Mouse (Mus musculus) splenic B cell, adult 2 months (primary cell): Measurements from ENCODE around the gene Vrk2.

Source experiments
- DNase-seq: peaks from one replicate; pipeline ENCODE4 v3.0.0-alpha.2; 2011; ENCODE audit warnings: low read depth, low spot score
- H3K27me3 ChIP-seq: 2 replicates; pipeline ENCODE4 v1.6.1; 2012; ENCODE audit warnings: mild to moderate bottlenecking, low read length, moderate library complexity, mixed read lengths; ENCODE audit not compliant: control insufficient read depth, poor library complexity, insufficient read depth, severe bottlenecking
- H3K36me3 ChIP-seq: 2 replicates; pipeline ENCODE4 v1.6.1; 2012; ENCODE audit warnings: mild to moderate bottlenecking, low read length, moderate library complexity, mixed read lengths; ENCODE audit not compliant: control insufficient read depth, poor library complexity, insufficient read depth, severe bottlenecking

The Vrk2 gene

DNA sequence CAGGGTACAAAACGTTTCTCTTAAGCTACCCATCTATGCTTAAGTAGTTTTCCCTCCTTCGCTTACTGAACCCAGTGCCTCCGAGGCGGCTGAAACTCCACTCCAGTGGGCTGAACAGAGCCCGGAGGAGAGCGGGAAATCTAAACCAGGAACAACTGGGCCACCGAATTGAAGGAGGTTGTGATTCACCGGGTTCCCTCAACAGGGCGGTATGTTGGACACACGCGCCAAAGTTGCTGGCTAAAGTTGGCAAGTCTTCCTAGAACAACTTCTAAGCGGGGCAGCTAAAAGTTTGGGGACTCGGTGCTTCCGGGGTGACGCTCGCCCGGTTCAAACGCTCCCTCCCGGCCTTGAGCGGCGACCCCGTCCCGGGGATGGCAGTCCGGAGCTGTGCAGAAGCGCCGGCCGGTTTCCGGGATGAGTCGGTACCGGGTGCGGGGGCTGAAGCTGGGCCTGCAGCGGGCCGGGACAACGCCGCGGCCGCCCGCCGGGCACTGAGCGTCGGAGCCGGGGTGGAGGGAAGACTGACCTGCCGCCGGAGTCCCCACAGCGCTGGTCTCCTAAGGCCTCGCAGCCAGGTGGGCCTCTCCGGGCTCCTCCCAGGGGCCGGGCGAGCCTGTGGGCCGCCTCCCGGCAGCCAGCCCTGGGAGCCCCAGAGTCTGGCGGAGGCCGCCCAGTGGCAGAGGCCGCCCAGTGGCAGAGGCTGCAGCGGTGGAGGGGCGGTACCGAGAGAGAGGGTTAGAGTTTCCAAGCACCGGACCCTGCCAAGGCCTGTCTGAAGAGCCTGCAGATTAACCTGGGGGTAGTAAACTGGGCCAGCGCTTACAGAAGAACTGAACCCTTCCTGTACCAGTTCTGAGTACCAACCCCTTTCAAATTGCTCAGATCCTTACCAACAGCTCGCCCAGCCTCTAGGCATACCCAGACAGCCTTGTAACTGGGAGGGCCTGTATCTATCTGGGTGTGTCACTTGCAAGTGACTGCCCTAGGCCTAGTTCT lies at the start of gene Vrk2, which contains the start of gene Gm6899:
Gene Vrk2 (minus strand): TSS at position 939 of the 999 bp plus-strand sequence.
Gene Gm6899 (plus strand): TSS at position 181 of the 999 bp plus-strand sequence.
- Histone ChIP-seq H3K27me3 (no peaks in the 10 kb centered on the region), H3K36me3 (no peaks in the 10 kb centered on the region)
- peak; percentile 83 for DNase-seq

DNA sequence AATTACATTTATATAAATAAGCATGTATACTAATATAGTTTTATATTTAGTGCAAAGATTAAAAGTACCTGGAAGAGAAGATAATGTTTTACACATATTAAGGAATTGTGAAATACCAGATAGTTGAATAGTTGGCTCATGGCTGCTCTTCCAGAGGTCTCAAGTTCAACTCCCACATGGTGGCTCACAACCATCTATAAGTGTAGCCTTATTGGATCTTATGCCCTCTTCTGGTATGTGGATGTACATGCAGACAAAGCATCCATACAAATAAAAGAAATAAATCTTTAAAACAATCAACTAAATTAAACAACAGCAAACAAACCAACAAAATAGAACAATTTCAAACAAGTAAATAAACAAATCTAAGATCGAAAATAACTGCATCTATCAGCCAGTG lies 48.3 kb upstream of the Vrk2 start:
- H3K27me3 ChIP-seq, result no peaks in the 10 kb centered on the region
- peak; percentile 29 for DNase-seq
- no peaks in the 10 kb centered on the region for H3K36me3 ChIP-seq

DNA sequence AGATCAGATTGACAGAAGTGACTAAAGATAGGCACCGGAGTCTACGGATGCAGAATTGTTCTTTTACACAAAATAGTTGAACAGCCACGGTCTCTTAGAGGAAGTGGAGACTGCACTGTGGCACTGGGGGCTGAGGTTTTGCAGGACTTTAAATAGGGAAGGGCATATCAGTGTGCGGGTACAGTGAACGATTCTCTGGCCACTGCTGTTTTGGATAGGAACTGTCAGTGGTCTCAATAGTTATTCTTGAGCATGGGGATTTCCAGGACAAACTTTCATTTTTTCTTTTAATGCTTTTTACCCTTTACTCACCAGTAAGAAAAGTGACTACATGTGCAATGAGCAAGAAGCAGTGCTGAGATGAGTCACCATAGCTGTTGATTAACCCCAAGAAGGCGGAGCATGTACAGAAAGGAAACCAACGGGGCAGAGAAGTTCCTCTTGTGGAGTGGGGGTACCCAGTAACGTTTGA lies 46.6 kb upstream of the Vrk2 start:
- peak; percentile 82 for DNase-seq
- Histone ChIP-seq H3K36me3 (no peaks in the 10 kb centered on the region), H3K27me3 (no peaks in the 10 kb centered on the region)

DNA sequence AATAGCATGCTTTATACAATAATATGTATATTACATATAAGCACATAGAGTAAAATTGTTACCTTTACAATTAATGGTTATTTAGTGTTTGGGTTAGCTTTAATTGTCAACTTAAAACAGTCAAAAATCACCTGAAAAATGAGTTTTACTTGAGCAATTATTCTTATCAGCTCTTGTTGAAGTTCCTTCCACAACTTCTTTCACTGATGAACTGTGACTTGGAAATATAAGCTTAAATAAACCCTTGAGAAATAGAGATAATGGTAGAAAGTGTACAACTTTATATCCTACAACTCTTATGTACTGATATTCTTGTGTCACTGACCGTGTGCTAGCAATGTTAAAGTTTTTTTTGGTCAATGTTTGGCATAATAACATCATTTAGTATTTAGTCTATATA lies 42.4 kb upstream of the Vrk2 start:
- Histone ChIP-seq H3K27me3 (no peaks in the 10 kb centered on the region), H3K36me3 (no peaks in the 10 kb centered on the region)
- no peak for DNase-seq

DNA sequence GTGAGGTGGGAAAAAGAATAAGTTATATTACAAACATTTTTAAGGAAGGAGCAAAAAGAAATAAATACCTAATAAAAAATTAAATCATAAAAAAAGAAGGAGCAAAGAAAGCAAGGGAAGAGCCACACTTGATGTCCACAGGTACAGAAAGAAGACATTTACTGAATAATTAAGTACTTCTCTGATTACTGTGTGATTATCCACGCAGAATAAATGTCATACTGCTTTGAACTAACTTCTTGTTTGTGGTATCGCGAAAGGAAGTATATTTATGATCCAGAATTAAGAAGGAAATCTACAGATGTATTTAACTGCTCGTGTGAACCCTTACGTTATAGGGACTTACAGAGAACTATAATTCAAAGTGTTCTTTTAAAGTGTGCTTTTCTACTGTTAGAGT lies 28.9 kb upstream of the Vrk2 start:
- Histone ChIP-seq H3K36me3 (no peaks in the 10 kb centered on the region), H3K27me3 (no peaks in the 10 kb centered on the region)
- DNase-seq, result no peak

DNA sequence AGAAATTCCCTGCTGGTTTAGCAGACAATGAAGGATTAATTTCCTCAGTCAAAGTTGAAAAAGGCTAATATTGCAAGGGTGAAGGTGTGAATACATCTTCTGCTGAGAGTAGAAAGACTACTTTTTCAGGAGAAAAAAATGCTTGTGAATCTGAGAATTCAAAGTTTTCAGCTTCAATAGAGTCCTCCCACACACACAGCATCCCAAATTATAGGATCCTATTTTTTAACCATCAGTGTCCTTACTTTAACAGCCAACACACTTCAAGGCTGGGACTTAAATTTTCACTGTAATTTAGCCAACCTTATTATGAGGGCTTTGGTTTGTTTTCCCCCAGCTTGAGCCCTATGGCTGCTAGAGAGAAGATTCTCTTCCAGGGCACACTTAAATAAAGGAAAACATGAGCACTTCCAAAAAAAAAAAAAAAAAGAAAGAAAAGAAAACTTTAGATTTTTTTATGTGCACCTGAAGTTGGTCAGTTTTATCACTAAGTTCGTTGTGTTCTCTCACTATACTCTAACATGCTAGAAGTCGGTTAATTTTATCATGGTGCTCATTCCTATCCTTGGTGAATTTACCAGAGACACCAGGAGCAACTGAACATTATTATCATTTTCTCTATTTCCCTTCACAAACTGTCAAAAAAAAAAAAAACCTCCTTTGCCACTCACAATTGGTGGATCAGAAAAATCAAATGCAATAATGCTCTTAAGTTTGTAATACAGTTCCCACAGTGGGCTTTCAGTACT lies 24.9 kb upstream of the Vrk2 start:
- no peak for DNase-seq
- H3K27me3 ChIP-seq, result no peaks in the 10 kb centered on the region
- no peaks in the 10 kb centered on the region for H3K36me3 ChIP-seq

DNA sequence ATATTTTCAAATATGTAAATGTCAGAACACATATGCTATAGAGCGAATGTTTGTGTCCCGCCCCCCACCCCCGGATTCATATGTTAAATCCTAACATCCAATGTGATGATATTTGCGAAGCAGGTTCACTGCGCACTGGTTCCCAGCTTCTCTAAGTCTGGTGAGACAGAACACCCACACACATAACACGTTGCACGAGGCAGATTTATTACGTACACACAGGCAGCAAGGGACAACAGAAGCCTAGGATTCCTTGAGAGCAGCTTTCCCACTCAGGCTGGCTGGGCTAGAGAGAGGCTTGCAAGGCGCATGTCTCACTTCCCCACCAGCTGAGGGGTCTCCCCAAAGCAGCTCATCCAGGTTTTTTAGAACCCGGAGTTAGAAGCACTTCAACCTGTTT lies 15.0 kb upstream of the Vrk2 start:
- Histone ChIP-seq H3K36me3 (no peaks in the 10 kb centered on the region), H3K27me3 (no peaks in the 10 kb centered on the region)
- DNase-seq, result no peak

DNA sequence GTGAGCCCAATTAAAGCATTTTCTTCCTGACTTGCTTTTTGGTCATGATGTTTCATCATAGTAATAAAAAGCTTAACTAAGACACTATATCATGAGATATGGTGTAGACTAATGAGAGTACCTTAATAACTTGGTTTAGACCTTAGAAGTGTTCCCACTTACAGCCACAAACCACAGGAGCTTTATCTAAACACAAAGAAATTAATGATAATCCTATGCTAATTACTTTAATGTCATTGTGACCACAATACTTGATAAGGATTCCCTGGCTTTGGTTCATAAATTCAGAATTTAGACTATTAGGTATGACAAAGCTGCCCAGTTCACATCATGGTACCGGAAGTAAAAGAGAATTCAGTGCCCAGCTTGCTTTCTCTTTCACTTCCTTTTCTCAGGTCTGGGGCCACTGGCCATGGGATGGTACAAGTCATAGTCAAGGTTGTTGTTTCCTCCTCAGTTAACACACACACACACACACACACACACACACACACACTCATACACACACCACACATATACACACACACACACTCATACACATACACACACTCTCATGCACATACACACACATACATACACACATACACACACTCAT lies 10.4 kb upstream of the Vrk2 start:
- no peaks in the 10 kb centered on the region for H3K27me3 ChIP-seq
- peak; percentile 76 for DNase-seq
- H3K36me3 ChIP-seq, result no peaks in the 10 kb centered on the region

DNA sequence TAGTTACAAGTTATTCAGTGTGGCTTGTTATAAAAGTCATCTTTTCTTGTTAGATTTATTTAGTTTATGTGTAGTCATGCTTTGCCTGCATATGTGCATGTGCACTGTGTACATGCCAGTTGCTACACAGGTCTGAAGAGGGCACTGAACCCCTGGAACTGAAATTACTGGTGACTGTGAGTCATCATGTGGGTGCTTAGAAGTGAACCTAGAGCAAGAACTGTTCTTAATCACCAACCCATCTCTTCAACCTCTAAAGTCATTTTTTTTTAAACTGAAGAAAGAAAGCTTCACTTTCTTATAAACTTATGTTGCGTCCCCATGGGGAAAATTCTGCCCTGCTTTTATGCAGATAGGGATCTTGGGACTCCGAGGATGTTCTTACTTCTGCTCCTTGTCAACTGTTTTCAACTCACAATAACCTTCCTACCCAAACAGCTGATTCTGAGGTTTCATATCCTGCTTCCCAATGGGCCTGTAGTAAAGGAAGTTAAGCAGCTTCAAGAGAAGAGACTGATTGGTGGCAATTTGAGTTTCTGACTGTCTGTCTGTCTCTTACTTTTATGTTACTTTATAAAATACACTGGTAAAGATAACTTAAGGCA lies 7.9 kb upstream of the Vrk2 start:
- Histone ChIP-seq H3K27me3 (no peaks in the 10 kb centered on the region), H3K36me3 (no peaks in the 10 kb centered on the region)
- DNase-seq, result peak; percentile 25

DNA sequence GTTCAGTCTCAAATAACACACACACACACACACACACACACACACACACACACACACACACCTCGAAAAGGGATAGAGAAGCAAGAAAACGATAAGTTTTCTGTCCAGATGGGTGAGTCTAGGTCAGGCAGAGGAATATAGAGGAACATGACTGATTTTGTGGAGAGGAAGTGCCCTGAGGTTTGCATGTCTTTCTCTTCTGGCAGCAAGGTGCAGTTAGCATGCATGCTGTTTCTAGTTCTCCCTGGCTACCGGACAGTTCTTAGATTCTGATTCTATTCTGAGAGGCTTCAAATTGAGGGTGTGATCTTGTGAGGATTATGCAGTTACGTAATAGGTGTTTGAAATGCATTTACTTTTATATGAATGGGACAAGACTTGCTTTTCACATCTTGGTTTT lies 6.9 kb upstream of the Vrk2 start:
- H3K27me3 ChIP-seq, result no peaks in the 10 kb centered on the region
- no peaks in the 10 kb centered on the region for H3K36me3 ChIP-seq
- peak; percentile 43 for DNase-seq

DNA sequence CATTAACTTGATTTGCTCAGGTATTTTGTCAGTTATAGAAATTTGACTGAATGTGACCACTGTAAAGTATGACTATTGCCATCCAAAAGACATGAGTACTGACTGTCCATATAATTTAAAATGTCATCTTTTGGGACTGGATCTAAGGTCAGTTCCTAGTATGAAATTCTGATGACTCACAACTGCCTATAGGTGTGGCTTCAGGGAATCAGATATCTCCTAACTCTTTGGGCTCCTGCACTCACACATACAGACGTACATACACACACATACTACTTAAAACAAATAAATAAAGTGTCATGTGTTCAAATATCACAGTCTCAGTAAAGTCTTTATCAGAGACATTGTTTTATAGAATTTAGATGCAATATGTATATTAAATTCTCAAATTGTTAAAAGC lies 5.1 kb upstream of the Vrk2 start:
- DNase-seq, result no peak
- Histone ChIP-seq H3K36me3 (no peaks in the 10 kb centered on the region), H3K27me3 (no peaks in the 10 kb centered on the region)

DNA sequence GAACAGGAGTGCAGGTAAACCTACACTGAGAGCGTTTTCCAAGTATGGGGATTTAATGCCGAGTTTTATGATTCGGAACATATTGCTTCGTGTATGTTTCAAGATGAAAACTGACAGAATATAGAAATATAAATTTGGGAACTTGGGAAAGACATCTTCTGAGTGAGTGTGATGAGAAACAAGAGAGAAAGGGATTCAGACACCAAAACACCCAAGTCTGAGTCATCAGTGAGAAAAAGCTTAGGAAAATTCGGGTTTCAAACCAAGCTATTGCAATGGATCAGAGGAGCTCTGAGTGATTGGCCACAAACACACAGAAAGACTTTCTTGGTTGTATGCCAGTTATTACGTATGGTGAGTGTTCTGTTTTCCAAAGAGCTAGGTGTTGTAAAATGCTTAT lies 4.0 kb upstream of the Vrk2 start:
- no peak for DNase-seq
- H3K36me3 ChIP-seq, result no peaks in the 10 kb centered on the region
- H3K27me3 ChIP-seq, result no peaks in the 10 kb centered on the region

DNA sequence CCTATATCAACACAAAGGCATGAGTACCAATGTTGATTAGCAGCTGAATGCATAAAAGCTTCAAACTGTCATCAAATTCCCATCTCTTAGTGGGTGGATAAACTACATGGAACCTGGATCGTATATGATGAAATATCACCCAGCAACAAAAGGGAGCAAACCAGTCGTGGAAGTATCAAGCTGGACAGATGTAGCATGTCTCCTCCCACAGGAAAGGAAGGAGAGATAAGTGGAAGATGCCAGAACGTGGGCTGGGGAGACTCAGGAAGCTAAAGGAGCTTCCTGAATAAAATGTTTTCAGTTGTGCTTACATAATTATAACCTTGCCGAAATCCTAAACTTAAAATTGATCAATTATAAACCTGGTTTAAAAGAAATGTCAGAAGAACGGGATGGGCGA lies 3.3 kb upstream of the Vrk2 start:
- H3K27me3 ChIP-seq, result no peaks in the 10 kb centered on the region
- no peak for DNase-seq

DNA sequence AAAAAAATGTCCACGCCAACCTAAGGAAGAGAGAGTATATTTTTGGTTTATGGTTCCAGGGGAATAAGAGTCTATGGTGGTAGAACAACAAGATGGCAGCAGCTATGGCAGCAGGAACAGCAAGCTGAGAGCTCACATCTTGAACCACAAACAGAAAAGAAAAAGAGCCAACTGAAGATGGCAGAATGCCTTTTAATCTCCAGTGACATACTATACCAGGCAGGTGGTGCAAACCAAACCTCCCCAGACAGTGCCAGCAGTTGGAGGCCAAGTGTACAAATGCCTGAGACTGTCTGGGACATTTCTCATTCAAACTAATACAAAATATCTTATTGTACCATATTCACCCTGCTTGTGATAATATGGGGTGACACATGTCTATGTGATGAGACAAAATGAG lies 2.4 kb upstream of the Vrk2 start:
- DNase-seq, result no peak
- H3K36me3 ChIP-seq, result no peaks in the 10 kb centered on the region
- no peaks in the 10 kb centered on the region for H3K27me3 ChIP-seq

More for the DNA sequence above, 3.3 kb upstream of the Vrk2 start:
- no peaks in the 10 kb centered on the region for H3K36me3 ChIP-seq
